Mouse (Mus musculus) embryonic facial prominence, embryonic 15.5 days (tissue): Measurements from ENCODE around the gene Tbc1d10b. TPM values are rescaled to one million over a fixed set of nuclear protein-coding genes. Genes with fewer than 3 reads are reported as not detected.

Experiments used
- ATAC-seq: fragments of 200-750 bp; cut with Nextera tagmentation; 2 replicates; pipeline ENCODE4 v1.8.0; 2017; ENCODE audit warnings: low read depth, moderate TSS enrichment; ENCODE audit not compliant: insufficient number of reproducible peaks, low FRiP score, low TSS enrichment
- H3K27ac ChIP-seq: fragments of 300-500 bp; sonication (generic); replicated peaks from 2 replicates; pipeline ENCODE4 v1.5.1; 2015; ENCODE audit warnings: mild to moderate bottlenecking, inconsistent platforms
- H3K27me3 ChIP-seq: fragments of 300-500 bp; sonication (generic); 2 replicates; pipeline ENCODE4 v1.6.1; 2015; ENCODE audit warnings: inconsistent platforms
- H3K36me3 ChIP-seq: fragments of 300-500 bp; sonication (generic); 2 replicates; pipeline ENCODE4 v1.6.1; 2015; ENCODE audit warnings: mild to moderate bottlenecking, inconsistent platforms
- H3K4me1 ChIP-seq: fragments of 300-500 bp; sonication (generic); 2 replicates; pipeline ENCODE4 v1.6.1; 2015; ENCODE audit warnings: inconsistent platforms
- H3K4me2 ChIP-seq: fragments of 300-500 bp; sonication (generic); replicated peaks from 2 replicates; pipeline ENCODE4 v1.6.1; 2015; ENCODE audit warnings: mild to moderate bottlenecking, inconsistent platforms
- H3K4me3 ChIP-seq: fragments of 300-500 bp; sonication (generic); replicated peaks from 2 replicates; pipeline ENCODE4 v1.5.1; 2015; ENCODE audit warnings: mild to moderate bottlenecking, inconsistent platforms
- H3K9ac ChIP-seq: fragments of 300-500 bp; sonication (generic); 2 replicates; pipeline ENCODE4 v1.6.1; 2015; ENCODE audit warnings: inconsistent platforms
- H3K9me3 ChIP-seq: fragments of 300-500 bp; sonication (generic); replicated peaks from 2 replicates; pipeline ENCODE4 v1.6.1; 2016; ENCODE audit warnings: inconsistent platforms
- WGBS: fragments of 180-500 bp; shearing (Covaris S2); methylation state at CpG from one replicate; pipeline ENCODE4 v1.1.7; 2015; 5-methylcytosine and 5-hydroxymethylcytosine counted together
- polyA plus RNA-seq: library from polyadenylated mRNA; unstranded; fragments of >200 nt; fragmentation: Nextera tagmentation; extraction: Ambion mirVana; gene quantifications from 2 replicates; pipeline ENCODE4 v1.2.1, GENCODE M21; 2015

The Tbc1d10b gene
- polyA plus RNA-seq, 1 experiment from 2014 or later, result 32.5 TPM

DNA sequence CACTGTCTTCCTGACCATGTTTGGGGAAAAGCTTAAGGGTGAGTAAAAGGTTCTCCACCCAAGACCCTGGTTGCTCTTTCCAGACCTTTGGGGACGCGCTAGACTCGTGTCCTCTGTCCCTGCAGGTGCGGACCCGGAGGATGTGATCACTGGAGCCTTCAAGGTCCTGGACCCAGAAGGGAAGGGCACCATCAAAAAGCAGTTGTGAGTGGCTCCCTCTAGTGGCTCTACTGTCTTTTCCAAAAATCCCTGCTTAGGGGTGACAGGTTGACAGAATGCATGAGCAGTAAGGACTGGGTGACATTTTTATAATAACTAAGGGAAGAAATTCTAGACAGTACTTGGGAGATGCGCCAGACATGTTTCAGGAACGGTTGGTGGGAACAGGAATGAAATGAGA is 5.2 kb upstream of the Tbc1d10b start:
- Histone ChIP-seq H3K27me3 (no peaks in the 10 kb centered on the region), H3K9ac (no peak overlapping the region), H3K36me3 (no peaks in the 10 kb centered on the region), H3K4me3 (peak overlapping the region; percentile 7; the same call in 1 of the 2 replicates), H3K4me1 (peaks cover 25% of the 10 kb centered on the region; the same call in 1 of the 2 replicates), H3K4me2 (no peak overlapping the region; the same call in 1 of the 2 replicates), H3K27ac (no peak overlapping the region), H3K9me3 (no peaks in the 10 kb centered on the region)
- ATAC-seq, result no peak
- WGBS, result 42% methylated on average over 7 of the region's 7 CpGs

DNA sequence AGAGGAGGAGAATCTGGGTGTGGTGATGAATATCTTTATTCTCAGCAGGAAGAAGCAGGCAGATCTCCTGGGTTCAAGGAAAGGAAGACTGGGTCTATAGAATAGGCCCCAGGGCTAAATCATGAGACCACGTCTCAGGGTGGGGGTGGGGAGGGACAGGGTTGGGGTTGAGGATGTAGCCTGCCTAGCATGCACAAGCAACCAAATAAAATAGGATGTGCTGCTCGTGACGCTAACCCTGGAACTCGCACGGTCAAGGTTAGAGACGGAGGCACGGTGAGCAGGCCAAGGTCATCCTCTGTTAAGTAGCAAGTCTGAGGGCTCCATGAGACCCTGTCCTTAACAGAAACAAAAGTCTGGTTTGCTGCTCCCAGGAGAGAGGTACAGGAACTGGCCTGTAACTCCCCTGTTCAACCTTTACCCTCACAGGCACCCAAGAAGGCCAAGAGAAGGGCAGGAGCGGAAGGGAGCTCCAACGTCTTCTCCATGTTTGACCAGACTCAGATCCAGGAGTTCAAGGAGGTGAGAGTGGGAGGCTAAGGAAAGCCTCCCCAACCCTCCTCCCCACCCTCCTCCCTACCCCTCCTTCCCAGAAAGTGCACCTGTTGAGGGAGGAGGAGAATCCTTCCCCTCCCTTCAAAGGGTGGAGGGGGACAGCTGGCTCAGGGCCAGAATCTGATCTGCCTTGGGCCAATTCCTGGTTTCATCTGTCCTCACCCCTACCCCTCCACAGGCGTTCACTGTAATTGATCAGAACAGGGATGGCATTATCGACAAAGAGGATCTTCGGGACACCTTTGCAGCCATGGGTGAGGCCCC is 4.4 kb upstream of the Tbc1d10b start:
- peak overlapping the region; percentile 7; the same call in 1 of the 2 replicates for H3K4me3 ChIP-seq
- H3K4me1 ChIP-seq, result peaks cover 25% of the 10 kb centered on the region; the same call in 1 of the 2 replicates
- no peaks in the 10 kb centered on the region for H3K9me3 ChIP-seq
- no peaks in the 10 kb centered on the region for H3K36me3 ChIP-seq
- no peak for ATAC-seq
- no peak overlapping the region for H3K9ac ChIP-seq
- H3K27me3 ChIP-seq, result no peaks in the 10 kb centered on the region
- H3K4me2 ChIP-seq, result no peak overlapping the region
- 83% methylated on average over 12 of the region's 12 CpGs for WGBS
- no peak overlapping the region for H3K27ac ChIP-seq

DNA sequence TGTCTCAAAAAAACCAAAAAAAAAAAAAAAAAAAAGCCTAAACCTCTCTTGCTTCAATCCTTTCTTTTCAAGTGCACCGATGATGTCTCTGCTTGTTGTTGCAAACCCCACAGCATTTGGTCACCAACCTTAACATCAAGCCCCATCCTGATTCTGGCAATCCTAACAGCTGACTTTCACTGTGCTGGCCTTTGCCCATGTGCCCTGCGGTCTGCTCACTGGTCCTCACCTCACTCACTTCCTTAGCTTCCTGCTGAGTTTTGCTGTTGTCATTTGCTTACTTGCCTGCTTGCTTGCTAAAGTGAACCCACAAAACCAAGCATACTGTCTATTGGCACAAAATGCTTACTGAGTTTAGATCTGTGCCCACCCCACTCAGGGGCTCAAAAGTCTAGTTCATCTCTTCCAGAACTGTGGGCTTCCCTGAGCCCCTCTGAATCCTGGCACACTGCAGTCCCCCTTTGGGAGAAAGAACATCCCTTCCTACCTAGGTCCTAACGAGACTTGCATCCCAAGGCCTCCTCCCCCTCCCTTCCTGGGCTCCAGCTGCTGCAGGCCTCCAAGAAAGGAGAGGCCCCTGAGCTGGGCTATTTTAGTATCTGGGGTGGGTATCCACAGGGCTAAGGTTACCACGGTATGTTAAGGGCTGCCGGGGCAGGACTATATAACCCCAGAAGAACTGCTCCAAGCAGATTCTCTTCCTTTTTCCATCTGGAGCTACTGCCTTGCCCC is 2.9 kb upstream of the Tbc1d10b start:
- Histone ChIP-seq H3K4me1 (peaks cover 35% of the 10 kb centered on the region), H3K9me3 (no peaks in the 10 kb centered on the region), H3K9ac (no peak overlapping the region), H3K27me3 (no peaks in the 10 kb centered on the region), H3K4me3 (no peak overlapping the region), H3K4me2 (no peak overlapping the region), H3K36me3 (no peaks in the 10 kb centered on the region), H3K27ac (peak overlapping the region; percentile 58; the same call in 1 of the 2 replicates)
- no peak for ATAC-seq
- 59% methylated on average over 5 of the region's 5 CpGs for WGBS

DNA sequence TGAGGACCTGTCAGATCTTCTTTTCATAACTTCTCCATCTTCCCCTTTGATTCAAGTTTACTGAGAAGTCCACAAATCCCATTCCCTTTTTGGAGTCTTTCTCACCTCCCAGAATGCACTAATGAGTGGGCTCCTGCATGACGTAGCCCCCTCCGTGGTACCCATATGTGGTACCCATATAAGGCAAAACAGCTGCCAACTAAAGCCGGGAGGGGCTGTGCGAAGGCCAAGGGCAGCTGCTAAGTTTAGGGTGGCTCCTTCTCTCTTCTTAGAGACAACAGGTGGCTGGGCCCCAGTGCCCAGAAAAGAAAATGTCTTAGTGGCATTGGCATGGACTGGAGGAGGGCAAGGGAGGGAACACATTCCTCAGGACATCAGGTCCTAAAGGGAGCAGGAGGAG is 2.0 kb upstream of the Tbc1d10b start:
- H3K27me3 ChIP-seq, result no peaks in the 10 kb centered on the region
- no peak overlapping the region for H3K9ac ChIP-seq
- WGBS, result 77% methylated on average over 4 of the region's 4 CpGs
- ATAC-seq, result no peak
- no peak overlapping the region for H3K4me2 ChIP-seq
- H3K4me1 ChIP-seq, result peaks cover 36% of the 10 kb centered on the region
- peak overlapping the region; percentile 91; the same call in 1 of the 2 replicates for H3K27ac ChIP-seq
- H3K36me3 ChIP-seq, result peaks cover 2% of the 10 kb centered on the region; the same call in 1 of the 2 replicates
- no peak overlapping the region for H3K4me3 ChIP-seq
- no peaks in the 10 kb centered on the region for H3K9me3 ChIP-seq

GRCm38 (mm10) chr7:127209851-127210250 is 1.6 kb upstream of the Tbc1d10b start:
- H3K9me3 ChIP-seq, result no peaks in the 10 kb centered on the region
- H3K9ac ChIP-seq, result no peak overlapping the region
- H3K4me3 ChIP-seq, result peak overlapping the region; percentile 92; the same call in 1 of the 2 replicates
- peak overlapping the region; percentile 76 for H3K4me2 ChIP-seq
- no peaks in the 10 kb centered on the region for H3K27me3 ChIP-seq
- H3K4me1 ChIP-seq, result peaks cover 36% of the 10 kb centered on the region
- no peak for ATAC-seq
- 78% methylated on average over 5 of the region's 5 CpGs for WGBS
- H3K36me3 ChIP-seq, result peaks cover 6% of the 10 kb centered on the region; the same call in 1 of the 2 replicates
- H3K27ac ChIP-seq, result peak overlapping the region; percentile 91

DNA sequence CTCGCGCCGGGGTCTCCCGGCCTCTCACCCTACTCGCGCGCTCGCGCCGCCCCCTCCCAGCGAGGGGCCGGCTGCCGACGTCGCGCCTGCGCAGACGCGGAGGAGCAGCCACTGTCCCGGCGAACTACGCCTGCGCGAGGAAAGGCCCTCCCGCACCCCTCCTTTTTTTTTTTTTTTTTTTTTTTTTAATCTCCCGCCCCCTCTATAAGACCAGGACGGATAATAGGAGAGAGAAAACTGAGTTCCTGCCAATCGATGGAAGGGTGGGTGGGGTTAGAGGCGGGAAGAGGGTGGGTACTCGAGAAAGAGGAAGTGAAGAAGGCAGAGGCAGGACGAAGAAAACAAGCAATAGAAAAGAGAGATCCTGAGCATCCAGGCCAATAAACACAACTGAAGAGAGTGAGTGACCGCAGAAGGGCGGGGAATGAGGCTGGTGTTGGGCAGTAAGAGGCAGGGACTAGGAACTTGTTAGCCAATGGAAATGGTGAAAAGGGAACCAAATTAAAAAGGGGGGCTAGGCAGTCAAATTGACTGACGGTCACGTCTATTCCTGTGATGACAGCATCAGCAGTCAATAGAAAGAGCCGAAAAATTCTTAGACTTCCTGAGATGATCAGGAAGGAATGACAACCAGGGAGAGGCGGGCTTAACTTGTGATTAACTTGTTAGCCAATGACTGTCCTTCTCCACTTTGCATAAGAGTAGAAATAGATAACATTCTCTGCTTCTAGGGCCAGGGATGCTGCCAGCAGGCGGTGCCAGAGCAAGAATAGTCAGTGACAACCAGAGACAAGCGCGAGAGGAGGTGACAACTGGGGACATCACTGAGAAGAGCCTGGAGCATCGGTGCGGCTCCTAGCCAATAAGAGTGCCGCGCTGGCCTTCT is 528 bp upstream of the Tbc1d10b start, which contains the start of gene Mylpf:
Gene Mylpf, plus strand, starts transcription at position 338 of the 886 bp plus-strand sequence.
- peak; percentile 94 for ATAC-seq
- Histone ChIP-seq H3K4me3 (peak within 1 kb of the TSS; percentile 92), H3K4me1 (peaks cover 27% of the 10 kb centered on the region), H3K9me3 (no peaks in the 10 kb centered on the region), H3K4me2 (peak within 1 kb of the TSS; percentile 88), H3K36me3 (peaks cover 14% of the 10 kb centered on the region), H3K27me3 (no peaks in the 10 kb centered on the region), H3K9ac (peak within 1 kb of the TSS; percentile 97), H3K27ac (peak within 1 kb of the TSS; percentile 91)
- under 1% methylated on average over 35 of the region's 44 CpGs for WGBS

- under 1% methylated on average over 52 of the region's 53 CpGs for WGBS
- Histone ChIP-seq H3K4me2 (peak overlapping the region; percentile 88), H3K9ac (peak overlapping the region; percentile 97), H3K4me3 (peak overlapping the region; percentile 92), H3K27ac (peak overlapping the region; percentile 90), H3K9me3 (no peaks in the 10 kb centered on the region), H3K4me1 (peaks cover 25% of the 10 kb centered on the region), H3K36me3 (peaks cover 25% of the 10 kb centered on the region), H3K27me3 (no peaks in the 10 kb centered on the region)
- no peak for ATAC-seq
Observed at GRCm38 (mm10) chr7:127207374-127208294, 634 bp downstream of the Tbc1d10b start.

GRCm38 (mm10) chr7:127206606-127207005 is 1.7 kb downstream of the Tbc1d10b start:
- Histone ChIP-seq H3K36me3 (peaks cover 35% of the 10 kb centered on the region), H3K9me3 (no peaks in the 10 kb centered on the region), H3K4me2 (peak overlapping the region; percentile 88), H3K27me3 (no peaks in the 10 kb centered on the region), H3K4me3 (peak overlapping the region; percentile 92), H3K27ac (0 out of 2 replicates have a peak overlapping the region, but pooled peaks have one; percentile 8), H3K4me1 (peaks cover 25% of the 10 kb centered on the region), H3K9ac (peak overlapping the region; percentile 97; the same call in 1 of the 2 replicates)
- WGBS, result 37% methylated on average over 2 of the region's 2 CpGs
- no peak for ATAC-seq

DNA sequence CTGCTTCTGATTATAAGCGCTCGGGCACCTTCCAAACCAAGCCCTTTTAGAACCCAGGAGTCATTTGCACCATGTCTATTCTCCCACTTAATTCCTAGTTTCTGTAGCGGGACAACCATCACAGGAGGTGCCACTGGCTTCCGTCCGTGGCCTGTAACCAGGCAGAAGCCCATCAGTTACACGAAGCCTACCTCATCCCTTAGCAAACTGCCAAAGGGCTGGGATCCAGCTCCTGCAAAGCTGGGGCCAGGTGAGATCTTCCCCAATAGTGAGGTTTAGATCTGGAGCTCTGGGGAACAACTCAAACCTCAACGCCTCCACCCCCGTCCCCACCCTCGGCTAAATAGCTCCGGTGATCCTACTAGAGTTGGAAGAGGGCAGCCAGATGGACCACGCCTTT is 11.8 kb downstream of the Tbc1d10b start:
- peaks cover 82% of the 10 kb centered on the region for H3K36me3 ChIP-seq
- H3K4me2 ChIP-seq, result peak overlapping the region; percentile 73
- H3K4me1 ChIP-seq, result peaks cover 27% of the 10 kb centered on the region
- no peaks in the 10 kb centered on the region for H3K27me3 ChIP-seq
- no peak for ATAC-seq
- H3K27ac ChIP-seq, result peak overlapping the region; percentile 92
- H3K4me3 ChIP-seq, result peak overlapping the region; percentile 89
- peak overlapping the region; percentile 60 for H3K9ac ChIP-seq
- 50% methylated on average over 11 of the region's 11 CpGs for WGBS
- no peaks in the 10 kb centered on the region for H3K9me3 ChIP-seq
